Mouse (Mus musculus): Measurements from ENCODE around the gene Nfe2l1.
A peak's percentile ranks its signal among the peaks of the same experiment; 100 is the strongest.

GRCm38 (mm10) chr11:96861878-96862289, 32.1 kb upstream of the Nfe2l1 start:
- TF ChIP-seq EP300 (IDR thresholded peaks at IDR 0.05) (no peak), CTCF (IDR thresholded peaks at IDR 0.05) (peak; percentile 98)
